Mouse (Mus musculus) mouse embryonic stem cell (cell line): ENCODE data around the gene Dyrk1a.

Experiments
- in situ Hi-C, 2 experiments: fragments of 300-500 bp; cut with MboI; formaldehyde crosslinking; loops; 1 replicate in 1 of 2; 3 replicates in 1 of 2; pipeline ENCODE4 v1.14.3; 2019 to 2020; ENCODE audit warnings: low sequenced_read_pairs in 2 of 2, low pct_unique_long_range_greater_than_20kb in 1 of 2, mixed read lengths in 1 of 2; ENCODE audit not compliant: unreplicated experiment in 1 of 2

Dyrk1a gene

DNA sequence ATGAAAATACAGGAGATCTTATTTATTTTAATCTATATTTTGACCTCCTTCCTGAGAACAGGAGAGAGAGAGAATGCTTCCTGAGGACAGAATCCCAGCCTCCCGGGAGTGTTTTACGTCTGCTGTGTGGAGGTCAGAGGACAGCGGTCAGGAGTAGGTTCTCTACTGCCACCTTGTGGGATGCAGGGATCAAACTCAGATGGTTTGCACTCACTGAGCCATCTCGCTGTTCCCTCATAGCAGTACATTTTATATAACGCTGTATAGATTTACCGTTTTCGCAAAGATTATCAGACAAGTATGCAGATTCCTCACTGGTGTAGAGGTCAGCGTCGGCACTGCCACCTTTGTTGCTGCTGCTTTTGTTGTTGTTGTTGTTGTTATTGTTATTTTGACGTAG is 48.7 kb downstream of the Dyrk1a start:
- in situ Hi-C loops: no loop called here

DNA sequence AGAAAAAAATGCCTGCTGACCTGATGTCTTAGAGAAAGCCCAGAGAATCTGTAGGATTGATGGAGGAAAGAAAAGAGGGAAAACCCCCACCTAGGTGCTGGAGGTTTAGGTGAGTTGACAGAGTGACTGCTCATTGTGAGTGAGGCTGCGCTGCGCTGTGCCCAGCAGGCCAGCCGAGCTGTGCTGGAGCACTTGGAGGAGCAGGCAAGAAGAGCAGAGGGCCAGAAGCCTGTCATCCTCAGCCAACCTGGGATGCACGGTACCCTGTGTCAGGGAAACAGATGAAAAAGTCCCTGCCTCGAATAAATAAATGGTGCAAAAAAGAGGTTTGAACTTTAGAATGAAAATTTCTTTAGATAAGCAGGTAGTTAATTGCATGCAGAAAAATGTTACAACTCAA is 49.5 kb downstream of the Dyrk1a start:
- in situ Hi-C loops: no loop called here

DNA sequence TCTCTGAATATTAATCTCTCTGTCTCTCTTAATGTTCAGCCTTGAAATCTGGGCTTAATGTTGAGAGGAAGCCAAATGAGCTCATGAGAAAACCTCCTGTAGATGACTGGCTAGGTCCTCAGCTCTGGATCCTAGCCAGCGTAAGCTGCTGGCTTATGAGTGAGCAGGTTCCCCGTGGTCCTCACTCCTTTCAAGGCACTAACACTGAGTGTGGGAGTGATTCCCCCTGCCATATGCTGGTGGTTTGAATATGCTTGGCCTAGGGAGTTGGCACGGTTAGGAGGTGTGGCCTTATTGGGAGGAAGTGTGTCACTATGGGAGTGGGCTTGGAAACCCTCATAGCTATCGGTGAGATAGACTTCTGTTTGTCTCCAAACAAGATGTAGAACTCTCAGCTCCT is 55.1 kb downstream of the Dyrk1a start:
- in situ Hi-C loops: no loop called here

- in situ Hi-C loops: no loop called here
Observed at GRCm38 (mm10) chr16:94625639-94626038, 55.8 kb downstream of the Dyrk1a start.

DNA sequence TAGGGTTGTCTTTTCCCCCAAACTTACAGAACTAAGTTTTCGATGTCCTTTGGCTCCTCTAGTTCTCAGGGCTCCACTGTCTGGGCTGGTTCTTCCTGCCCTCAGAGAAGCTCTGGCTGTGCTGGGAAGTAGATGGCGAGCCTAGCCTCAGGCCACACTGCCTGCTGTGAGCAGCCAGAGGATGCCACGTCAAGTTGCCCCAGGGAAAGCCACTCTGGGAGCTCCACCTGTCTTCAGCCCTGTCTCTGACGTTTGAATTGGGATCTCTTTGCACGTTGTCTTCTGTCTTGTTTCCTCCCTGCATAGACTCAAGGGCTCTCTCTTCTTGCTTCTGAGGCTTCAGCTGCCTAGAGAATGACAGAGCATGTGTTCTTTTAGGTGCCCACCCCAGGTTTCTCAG is 57.9 kb downstream of the Dyrk1a start:
- in situ Hi-C loops: no loop called here

GRCm38 (mm10) chr16:94628976-94629729 is 59.3 kb downstream of the Dyrk1a start:
- in situ Hi-C loops: no loop called here

- in situ Hi-C loops: no loop called here
Observed at GRCm38 (mm10) chr16:94631984-94632383, 62.2 kb downstream of the Dyrk1a start.

DNA sequence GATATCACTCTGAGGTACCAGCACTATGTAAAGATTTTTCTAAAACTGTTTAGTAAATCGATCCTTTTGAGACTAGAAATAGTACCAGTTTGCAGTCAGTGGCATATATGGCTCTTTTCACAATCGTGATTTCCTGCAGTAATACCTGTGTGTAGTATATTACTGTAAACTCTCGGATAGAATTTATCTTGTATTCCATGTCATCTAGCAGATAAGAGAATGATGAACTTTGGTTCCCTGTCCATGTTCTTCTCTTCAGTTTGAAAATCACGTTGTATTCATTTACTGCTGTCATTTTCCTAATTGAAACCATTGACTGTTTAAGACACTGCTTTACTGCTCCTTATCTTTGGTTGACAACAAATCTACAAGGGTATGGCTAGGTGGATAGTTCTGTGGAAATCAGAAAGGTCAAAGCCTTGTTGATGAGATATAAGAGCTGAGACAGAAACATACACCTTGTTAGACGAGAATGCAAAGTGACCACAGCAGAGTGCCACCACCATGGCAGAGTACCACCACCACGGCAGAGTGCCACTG is 62.7 kb downstream of the Dyrk1a start:
- in situ Hi-C loops: no loop called here

DNA sequence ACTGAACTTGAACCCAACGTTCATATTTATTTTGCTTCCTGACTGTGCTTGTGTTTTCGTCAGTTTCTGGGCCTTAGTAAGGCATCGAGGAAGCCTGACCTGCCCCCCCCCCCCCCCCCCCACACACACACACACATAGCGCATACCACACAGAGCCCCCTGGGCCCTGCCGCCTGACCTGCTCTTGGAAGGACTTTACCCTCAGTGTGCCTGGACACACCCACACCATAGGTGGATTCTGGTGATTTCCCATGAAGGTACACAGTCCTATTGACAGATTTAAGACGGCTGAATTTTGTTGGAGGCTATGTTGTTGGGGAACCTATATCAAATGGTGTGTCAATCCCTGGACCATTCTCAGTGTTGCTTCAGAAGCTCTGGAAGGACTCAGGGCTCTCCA is 63.2 kb downstream of the Dyrk1a start:
- in situ Hi-C loops: no loop called here

DNA sequence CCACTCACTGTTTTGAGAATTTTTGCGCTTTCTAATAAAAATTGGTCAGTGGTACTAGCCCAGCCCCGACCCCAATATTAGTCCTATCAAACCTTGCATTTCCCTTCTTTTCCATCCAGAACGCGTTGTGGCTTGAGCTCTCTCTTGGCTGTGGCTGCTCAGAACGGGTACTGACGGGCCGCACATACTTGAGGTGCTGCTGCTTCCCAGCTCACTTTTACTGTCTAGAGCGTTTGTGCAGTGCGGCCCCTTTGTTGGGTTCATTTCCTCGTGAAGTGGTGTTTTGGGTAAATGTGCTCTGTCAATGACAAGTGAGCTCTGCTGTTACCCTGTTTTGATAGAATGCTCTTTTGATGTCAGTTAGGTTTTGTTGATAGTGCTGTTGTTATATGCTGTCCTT is 67.6 kb downstream of the Dyrk1a start:
- in situ Hi-C loops: no loop called here

- in situ Hi-C loops: no loop called here
Observed at GRCm38 (mm10) chr16:94641799-94642198, 72.0 kb downstream of the Dyrk1a start.

GRCm38 (mm10) chr16:94647153-94647552 is 77.3 kb downstream of the Dyrk1a start:
- in situ Hi-C loops: no loop called here

DNA sequence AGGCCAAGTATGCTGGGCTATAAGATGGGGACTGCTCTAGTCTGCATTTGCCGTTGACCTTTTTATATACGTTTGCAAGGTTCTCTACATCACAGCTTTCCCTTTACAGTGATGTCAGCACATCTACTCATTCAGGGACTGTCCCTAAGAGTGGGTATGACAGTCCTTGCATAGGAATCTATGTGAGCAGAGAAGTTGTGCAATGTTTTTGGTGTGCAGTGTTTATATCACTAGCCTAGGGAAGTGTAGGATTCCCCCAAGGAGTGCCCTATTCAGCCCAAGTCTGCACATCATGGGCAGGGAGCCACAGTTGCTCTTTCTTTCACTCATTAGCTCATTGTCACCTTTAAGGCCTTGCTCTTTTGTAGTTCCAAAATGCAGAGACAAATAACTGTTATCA is 78.1 kb downstream of the Dyrk1a start:
- in situ Hi-C loops: no loop called here

- in situ Hi-C loops: no loop called here
Observed at GRCm38 (mm10) chr16:94649861-94650260, 80.1 kb downstream of the Dyrk1a start.

- in situ Hi-C loops: no loop called here
Observed at GRCm38 (mm10) chr16:94652091-94652713, 82.4 kb downstream of the Dyrk1a start.

- in situ Hi-C loops: no loop called here
Observed at GRCm38 (mm10) chr16:94655083-94655482, 85.3 kb downstream of the Dyrk1a start.

DNA sequence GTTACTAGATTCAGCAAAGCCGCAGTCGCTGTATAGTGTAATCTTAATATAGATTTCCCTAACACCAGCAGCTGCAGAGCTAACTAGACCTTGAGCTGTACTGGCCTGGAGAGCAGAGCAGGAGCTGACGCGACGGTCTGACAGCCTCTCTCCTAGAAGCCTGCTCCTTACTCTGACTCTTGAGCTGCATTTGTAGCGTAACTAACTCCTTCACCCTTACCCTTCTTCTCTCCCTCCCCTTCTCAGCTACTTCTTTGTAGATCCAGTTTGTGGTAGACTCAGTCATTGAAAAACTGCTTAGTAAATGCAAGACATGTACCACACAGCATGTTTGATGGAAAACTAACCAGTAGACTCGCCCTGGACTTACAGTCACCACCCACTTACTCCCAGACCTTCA is 87.1 kb downstream of the Dyrk1a start:
- in situ Hi-C loops: no loop called here

GRCm38 (mm10) chr16:94659394-94659793 is 89.6 kb downstream of the Dyrk1a start:
- in situ Hi-C loops: no loop called here

DNA sequence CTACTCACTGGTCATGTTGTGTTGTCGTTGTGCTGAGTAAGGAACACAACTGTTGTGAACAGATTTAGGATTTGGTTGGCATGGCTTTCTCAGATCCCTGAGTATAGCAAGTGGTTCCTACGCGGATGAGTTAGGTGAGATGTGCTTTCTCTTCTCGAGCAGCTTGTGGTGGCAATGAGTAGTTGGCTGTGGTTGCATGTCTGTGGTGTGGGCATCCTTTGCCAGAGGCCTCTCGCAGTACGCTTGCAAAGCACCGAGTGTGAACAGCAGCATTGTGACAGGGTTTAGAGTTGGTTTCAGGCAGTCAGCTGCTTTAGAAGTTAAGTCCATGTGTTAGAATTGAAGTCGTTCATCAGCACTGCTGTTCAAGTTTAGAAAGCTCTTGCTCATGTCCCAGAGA is 90.4 kb downstream of the Dyrk1a start:
- in situ Hi-C loops: no loop called here

DNA sequence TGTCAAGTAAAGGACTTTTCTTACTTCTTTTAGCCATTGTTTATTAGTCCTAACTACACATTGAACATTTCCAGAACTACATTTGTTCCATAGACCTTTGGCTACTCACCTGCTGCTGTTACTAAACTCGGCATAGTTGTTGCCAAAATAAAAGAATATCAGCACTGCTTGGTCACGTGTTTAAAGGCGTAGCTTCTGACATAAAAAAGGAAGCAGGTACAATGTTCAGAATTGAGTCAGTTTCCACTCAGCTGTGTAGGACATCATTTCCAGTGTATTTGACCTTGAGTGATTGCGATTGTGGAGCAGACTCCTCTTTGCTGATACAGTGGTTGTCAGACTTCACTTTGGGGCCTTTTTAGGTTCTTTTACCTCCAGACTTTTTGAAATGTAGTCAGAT is 97.7 kb downstream of the Dyrk1a start:
- in situ Hi-C loops: no loop called here
